Mouse (Mus musculus): ENCODE data around the gene Zfp346. TPM values are rescaled to one million over a fixed set of nuclear protein-coding genes. Genes with fewer than 3 reads are reported as not detected.

Zfp346 gene
- polyA plus RNA-seq, 1 experiment from 2014 or later: 30.1 TPM

- Histone ChIP-seq H3K9ac (no peak overlapping the region), H3K4me1 (replicated peaks) (peaks cover 23% of the 10 kb centered on the region), H3K27ac (replicated peaks) (no peak overlapping the region), H3K4me2 (no peak overlapping the region), H3K4me3 (no peak overlapping the region), H3K27me3 (no peaks in the 10 kb centered on the region), H3K9me3 (no peaks in the 10 kb centered on the region), H3K36me3 (no peaks in the 10 kb centered on the region)
- ATAC-seq (ENCODE audit: low FRiP score, low read depth): no peak
- WGBS: 97% methylated on average over 3 of the region's 3 CpGs
Measured at GRCm38 (mm10) chr13:55102366-55102765, 2.7 kb upstream of the Zfp346 start.

DNA sequence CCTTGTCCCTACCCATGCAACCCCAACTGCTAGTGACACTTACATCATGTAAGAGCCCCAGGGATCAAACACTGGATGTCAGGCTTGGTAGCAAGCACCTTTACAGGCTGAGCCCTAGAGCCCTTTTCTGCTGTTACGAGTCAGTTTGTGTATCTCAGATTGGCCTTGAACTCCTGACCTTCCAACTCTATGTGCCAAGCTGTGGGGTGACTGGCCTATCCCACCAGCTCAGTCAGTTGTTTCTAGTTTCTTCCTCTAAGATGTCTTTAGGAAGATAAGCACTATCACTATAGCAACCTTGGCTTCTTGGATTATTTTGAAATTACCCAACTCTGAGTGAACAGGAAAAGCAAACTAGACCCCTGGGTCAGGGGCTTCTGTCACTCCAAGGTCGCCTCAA, 1.8 kb upstream of the Zfp346 start:
- H3K36me3 ChIP-seq: peaks cover 6% of the 10 kb centered on the region; the same call in 1 of the 2 replicates
- ATAC-seq (ENCODE audit: low FRiP score, low read depth): no peak
- H3K4me1 ChIP-seq (replicated peaks): peaks cover 23% of the 10 kb centered on the region
- no peaks in the 10 kb centered on the region for H3K27me3 ChIP-seq
- H3K4me3 ChIP-seq: no peak overlapping the region
- WGBS: 74% methylated on average over 2 of the region's 2 CpGs
- no peak overlapping the region for H3K9ac ChIP-seq
- no peaks in the 10 kb centered on the region for H3K9me3 ChIP-seq
- no peak overlapping the region for H3K4me2 ChIP-seq
- no peak overlapping the region for H3K27ac ChIP-seq (replicated peaks)

DNA sequence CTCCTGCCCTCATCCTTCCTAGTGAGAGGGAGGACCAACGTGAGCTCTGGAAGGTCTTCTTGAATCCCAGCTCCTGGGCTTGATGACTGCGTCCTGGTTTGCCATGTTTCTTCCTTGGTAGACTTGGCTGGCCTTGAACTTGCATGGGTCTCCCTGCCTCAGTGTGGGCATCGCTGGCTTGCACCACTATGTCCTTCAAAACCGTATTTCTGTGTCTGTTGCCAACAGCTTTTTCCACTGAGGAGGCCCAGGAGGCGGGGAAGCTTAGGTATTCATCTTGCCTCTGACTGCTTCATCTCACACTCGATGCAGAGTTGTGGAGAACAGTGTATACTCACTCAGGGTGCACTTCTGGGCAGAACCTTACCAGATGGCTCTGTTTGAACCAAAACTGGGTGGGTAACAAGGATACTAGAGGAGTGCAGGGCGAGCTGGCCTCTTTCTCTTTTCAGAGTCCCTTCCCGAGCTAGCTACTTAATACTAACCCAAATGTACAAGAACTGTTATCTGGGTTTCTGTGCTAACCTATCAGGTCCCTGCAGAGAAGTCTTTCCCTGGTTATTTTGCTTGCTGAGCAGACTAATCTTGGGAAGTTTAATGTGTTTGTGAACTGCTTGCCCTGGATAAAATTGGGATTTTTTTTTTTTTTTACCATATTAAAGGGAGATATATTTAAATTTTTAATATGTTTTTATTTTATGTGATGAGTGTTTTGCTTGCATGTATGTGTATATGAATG, 1.0 kb downstream of the Zfp346 start:
- H3K36me3 ChIP-seq: peaks cover 6% of the 10 kb centered on the region; the same call in 1 of the 2 replicates
- WGBS: 22% methylated on average over 8 of the region's 8 CpGs
- peak overlapping the region; percentile 64 for H3K4me2 ChIP-seq
- H3K27ac ChIP-seq (replicated peaks): 0 out of 2 replicates have a peak overlapping the region, but pooled peaks have one; percentile 3
- ATAC-seq (ENCODE audit: low FRiP score, low read depth): no peak
- no peaks in the 10 kb centered on the region for H3K9me3 ChIP-seq
- peak overlapping the region; percentile 81 for H3K9ac ChIP-seq
- H3K4me1 ChIP-seq (replicated peaks): peaks cover 14% of the 10 kb centered on the region
- peak overlapping the region; percentile 94 for H3K4me3 ChIP-seq
- H3K27me3 ChIP-seq: no peaks in the 10 kb centered on the region

GRCm38 (mm10) chr13:55107116-55107515, 2.0 kb downstream of the Zfp346 start:
- no peaks in the 10 kb centered on the region for H3K27me3 ChIP-seq

DNA sequence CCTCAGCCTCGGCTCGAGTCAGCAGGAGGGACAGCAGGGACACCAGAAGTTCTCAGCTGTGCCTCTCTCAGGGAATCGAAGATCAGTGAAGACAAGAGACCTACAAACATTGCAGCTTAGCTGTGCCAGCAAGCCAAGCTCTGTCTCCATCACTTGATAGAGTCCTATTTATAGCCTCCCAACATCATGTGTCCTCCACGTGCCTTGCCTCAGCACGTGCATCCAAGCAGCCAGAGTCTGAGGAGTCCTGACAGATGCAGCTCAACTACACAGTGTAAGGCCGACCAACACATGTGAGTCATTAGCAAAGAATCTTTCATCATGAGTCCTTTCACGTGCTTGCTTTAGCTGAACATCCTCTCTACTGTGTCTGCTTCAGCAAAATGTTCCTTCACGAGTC, 2.6 kb downstream of the Zfp346 start:
- ATAC-seq (ENCODE audit: low FRiP score, low read depth): no peak

More at GRCm38 (mm10) chr13:55107116-55107515, 2.0 kb downstream of the Zfp346 start:
- Histone ChIP-seq H3K9ac (no peak overlapping the region), H3K9me3 (no peaks in the 10 kb centered on the region), H3K4me1 (replicated peaks) (peaks cover 14% of the 10 kb centered on the region), H3K27ac (replicated peaks) (no peak overlapping the region), H3K4me3 (no peak overlapping the region), H3K36me3 (peaks cover 6% of the 10 kb centered on the region; the same call in 1 of the 2 replicates), H3K4me2 (no peak overlapping the region)
- ATAC-seq (ENCODE audit: low FRiP score, low read depth): no peak
- WGBS: 93% methylated on average over 4 of the region's 4 CpGs

GRCm38 (mm10) chr13:55114375-55114774, 9.3 kb downstream of the Zfp346 start:
- Histone ChIP-seq H3K4me3 (no peak overlapping the region), H3K36me3 (peaks cover 39% of the 10 kb centered on the region), H3K27me3 (no peaks in the 10 kb centered on the region), H3K4me1 (replicated peaks) (no peaks in the 10 kb centered on the region), H3K9ac (no peak overlapping the region), H3K27ac (replicated peaks) (no peak overlapping the region), H3K4me2 (no peak overlapping the region), H3K9me3 (no peaks in the 10 kb centered on the region)
- WGBS: 87% methylated on average over 6 of the region's 6 CpGs
- no peak for ATAC-seq (ENCODE audit: low FRiP score, low read depth)

More for the DNA sequence above, 2.6 kb downstream of the Zfp346 start:
- WGBS: 95% methylated on average over 8 of the region's 8 CpGs
- H3K4me2 ChIP-seq: no peak overlapping the region
- peaks cover 14% of the 10 kb centered on the region for H3K4me1 ChIP-seq (replicated peaks)
- H3K9me3 ChIP-seq: no peaks in the 10 kb centered on the region
- no peaks in the 10 kb centered on the region for H3K27me3 ChIP-seq
- no peak overlapping the region for H3K27ac ChIP-seq (replicated peaks)
- H3K36me3 ChIP-seq: peaks cover 6% of the 10 kb centered on the region; the same call in 1 of the 2 replicates
- H3K4me3 ChIP-seq: no peak overlapping the region
- no peak overlapping the region for H3K9ac ChIP-seq

DNA sequence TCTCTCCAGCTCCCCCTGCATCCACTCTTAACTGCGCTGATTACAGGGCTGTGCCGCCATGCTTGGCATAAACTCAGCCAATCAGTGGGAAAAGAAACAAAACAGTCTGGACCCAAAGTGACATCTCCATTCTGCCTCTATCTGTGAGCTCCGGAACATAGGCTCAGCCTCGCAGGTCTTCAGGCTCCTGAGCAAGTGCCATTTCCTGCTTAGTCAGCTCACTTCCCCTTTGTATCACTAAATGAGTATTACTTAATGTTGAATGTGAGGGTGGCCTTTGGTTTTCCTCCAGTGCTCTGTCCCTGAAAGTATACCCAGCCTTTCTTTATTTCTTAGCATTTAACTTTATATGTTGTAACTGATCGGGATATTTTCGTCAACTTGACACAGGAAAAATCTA, 19.8 kb downstream of the Zfp346 start:
- Histone ChIP-seq H3K27me3 (no peaks in the 10 kb centered on the region), H3K4me1 (replicated peaks) (no peaks in the 10 kb centered on the region), H3K4me3 (no peak overlapping the region), H3K27ac (replicated peaks) (no peak overlapping the region), H3K9me3 (no peaks in the 10 kb centered on the region), H3K9ac (no peak overlapping the region), H3K4me2 (no peak overlapping the region), H3K36me3 (peaks cover 31% of the 10 kb centered on the region)
- no peak for ATAC-seq (ENCODE audit: low FRiP score, low read depth)
- WGBS: 94% methylated on average over 6 of the region's 6 CpGs

DNA sequence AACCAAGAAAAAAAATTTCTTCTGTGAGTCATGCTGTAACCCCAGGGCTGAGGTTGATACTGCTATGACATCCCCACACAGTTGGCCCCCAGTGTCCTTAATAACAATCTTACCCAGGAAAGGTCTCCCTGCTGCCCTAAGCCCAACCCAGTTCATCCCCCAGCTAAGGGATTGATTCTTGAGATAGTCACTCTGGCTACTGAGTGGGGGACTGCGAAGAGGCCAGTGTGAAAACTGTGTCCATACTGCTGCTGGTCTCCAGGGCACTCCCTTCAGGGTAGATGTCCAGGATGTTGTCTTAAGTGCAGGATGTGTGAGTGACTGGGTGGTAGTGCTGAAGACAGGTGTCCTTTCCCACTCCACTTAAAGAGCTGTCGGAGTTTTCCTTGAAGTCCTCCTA, 28.3 kb downstream of the Zfp346 start, which contains the start of gene Gm17617:
Gm17617 (minus strand) TSS at position 101 of the 400 bp plus-strand sequence.
- Histone ChIP-seq H3K4me1 (replicated peaks) (no peaks in the 10 kb centered on the region), H3K36me3 (peaks cover 34% of the 10 kb centered on the region), H3K4me2 (no peak within 1 kb of the TSS), H3K9me3 (no peaks in the 10 kb centered on the region), H3K27ac (replicated peaks) (no peak within 1 kb of the TSS), H3K4me3 (no peak within 1 kb of the TSS), H3K9ac (no peak within 1 kb of the TSS), H3K27me3 (no peaks in the 10 kb centered on the region)
- ATAC-seq (ENCODE audit: low FRiP score, low read depth): no peak
- WGBS: 92% methylated on average over 2 of the region's 2 CpGs

GRCm38 (mm10) chr13:55135382-55135781, 30.3 kb downstream of the Zfp346 start:
- Histone ChIP-seq H3K4me1 (replicated peaks) (no peaks in the 10 kb centered on the region), H3K9me3 (no peaks in the 10 kb centered on the region), H3K27ac (replicated peaks) (no peak overlapping the region), H3K27me3 (no peaks in the 10 kb centered on the region), H3K36me3 (peaks cover 23% of the 10 kb centered on the region), H3K4me2 (no peak overlapping the region), H3K9ac (no peak overlapping the region), H3K4me3 (no peak overlapping the region)
- ATAC-seq (ENCODE audit: low FRiP score, low read depth): no peak
- WGBS: 9% methylated on average over 5 of the region's 5 CpGs

DNA sequence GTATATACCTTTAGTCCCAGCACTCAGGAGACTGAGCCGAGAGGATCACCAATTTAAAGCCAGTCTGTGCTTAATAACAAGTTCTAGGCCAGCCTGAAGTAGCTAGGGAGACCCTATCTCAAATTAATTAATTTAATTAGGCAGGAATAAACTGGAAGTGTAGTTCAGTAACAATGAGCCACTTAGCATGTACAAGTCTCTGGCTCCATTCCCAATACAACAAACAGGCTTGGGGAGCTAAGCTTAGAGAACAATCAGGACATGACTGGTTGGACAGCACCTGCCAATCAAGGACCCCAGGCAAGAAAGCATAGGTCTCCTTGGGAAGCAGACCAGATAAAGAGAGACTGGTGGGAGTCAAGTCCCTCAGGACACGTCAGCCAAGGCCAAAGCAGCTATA, 35.2 kb downstream of the Zfp346 start:
- WGBS: 52% methylated on average over 2 of the region's 2 CpGs
- Histone ChIP-seq H3K27ac (replicated peaks) (no peak overlapping the region), H3K4me1 (replicated peaks) (no peaks in the 10 kb centered on the region), H3K4me2 (no peak overlapping the region), H3K36me3 (no peaks in the 10 kb centered on the region), H3K9ac (no peak overlapping the region), H3K4me3 (no peak overlapping the region), H3K9me3 (no peaks in the 10 kb centered on the region), H3K27me3 (no peaks in the 10 kb centered on the region)
- ATAC-seq (ENCODE audit: low FRiP score, low read depth): no peak

GRCm38 (mm10) chr13:55152621-55153415, 47.7 kb downstream of the Zfp346 start, which contains the start of gene Fgfr4:
Gene Fgfr4 (plus strand): TSS chr13:55152640.
- H3K27ac ChIP-seq (replicated peaks): no peak within 1 kb of the TSS
- H3K4me2 ChIP-seq: peak within 1 kb of the TSS; percentile 97
- peaks cover 20% of the 10 kb centered on the region for H3K27me3 ChIP-seq
- WGBS: 1% methylated on average over 66 of the region's 68 CpGs
- H3K9me3 ChIP-seq: no peaks in the 10 kb centered on the region
- peak within 1 kb of the TSS; percentile 53 for H3K4me3 ChIP-seq
- H3K4me1 ChIP-seq (replicated peaks): peaks cover 9% of the 10 kb centered on the region
- H3K9ac ChIP-seq: peak within 1 kb of the TSS; percentile 45
- H3K36me3 ChIP-seq: no peaks in the 10 kb centered on the region
- peak; percentile 42; the same call in 1 of the 2 replicates for ATAC-seq (ENCODE audit: low FRiP score, low read depth)

GRCm38 (mm10) chr13:55153951-55154350, 48.8 kb downstream of the Zfp346 start:
- H3K4me1 ChIP-seq (replicated peaks): peaks cover 9% of the 10 kb centered on the region
- H3K27ac ChIP-seq (replicated peaks): no peak overlapping the region
- WGBS: 85% methylated on average over 5 of the region's 5 CpGs
- no peak overlapping the region for H3K4me2 ChIP-seq
- no peaks in the 10 kb centered on the region for H3K36me3 ChIP-seq
- peaks cover 20% of the 10 kb centered on the region for H3K27me3 ChIP-seq
- no peak overlapping the region for H3K9ac ChIP-seq
- no peaks in the 10 kb centered on the region for H3K9me3 ChIP-seq
- no peak overlapping the region for H3K4me3 ChIP-seq
- no peak for ATAC-seq (ENCODE audit: low FRiP score, low read depth)

All from hindbrain, embryonic 15.5 days (tissue).